Mouse (Mus musculus) brain, embryonic 18.5 days (tissue): ENCODE measurements at regions not wholly inside any gene's neighbourhood (a gene's known extent, or its start where the extent isn't known, plus 50 kb on each side); places are given as distances from the start of the nearest gene placed in this dataset.
A peak's percentile ranks its signal among the peaks of the same experiment; 100 is the strongest.
"Not testable (repeated sequence)": the region's sequence is repeated elsewhere in the genome, so short reads cannot be mapped to it uniquely, and the experiment has no call there.

Source experiments
- DNase-seq: peaks from one replicate; pipeline ENCODE4 v3.0.0-alpha.2; 2012; ENCODE audit warnings: low read depth, low spot score

GRCm38 (mm10) chr6:66382347-66383010 is 152.7 kb upstream of the Mad2l1 start:
- no peak for DNase-seq

- DNase-seq = no peak
Measured at GRCm38 (mm10) chr6:66395147-66395546, 140.0 kb upstream of the Mad2l1 start.

- DNase-seq = no peak
Measured at GRCm38 (mm10) chr6:66397411-66397810, 137.8 kb upstream of the Mad2l1 start.

GRCm38 (mm10) chr6:66398674-66399073 is 136.5 kb upstream of the Mad2l1 start:
- no peak for DNase-seq

- DNase-seq = peak; percentile 40
Measured at GRCm38 (mm10) chr6:66399091-66399755, 136.0 kb upstream of the Mad2l1 start.

- DNase-seq = no peak
Measured at GRCm38 (mm10) chr6:66401468-66401867, 133.7 kb upstream of the Mad2l1 start.

- no peak for DNase-seq
Measured at GRCm38 (mm10) chr6:66401868-66402440, 133.2 kb upstream of the Mad2l1 start.

- DNase-seq = no peak
Measured at GRCm38 (mm10) chr6:66414822-66415221, 120.4 kb upstream of the Mad2l1 start.

- DNase-seq = no peak
Measured at GRCm38 (mm10) chr6:66419452-66420041, 115.6 kb upstream of the Mad2l1 start.

- no peak for DNase-seq
Measured at GRCm38 (mm10) chr6:66428370-66428769, 106.8 kb upstream of the Mad2l1 start.

- DNase-seq = not testable (repeated sequence)
Measured at GRCm38 (mm10) chr6:66450408-66450807, 84.8 kb upstream of the Mad2l1 start.

- DNase-seq = no peak
Measured at GRCm38 (mm10) chr6:66458172-66458571, 77.0 kb upstream of the Mad2l1 start.

- DNase-seq = no peak
Measured at GRCm38 (mm10) chr6:66464540-66464939, 70.7 kb upstream of the Mad2l1 start.

GRCm38 (mm10) chr6:66465137-66465853 is 69.9 kb upstream of the Mad2l1 start:
- no peak for DNase-seq

- peak; percentile 39 for DNase-seq
Measured at GRCm38 (mm10) chr6:66466757-66467156, 68.4 kb upstream of the Mad2l1 start.

GRCm38 (mm10) chr6:66470627-66471249 is 64.5 kb upstream of the Mad2l1 start:
- no peak for DNase-seq

GRCm38 (mm10) chr6:66471786-66472185 is 63.4 kb upstream of the Mad2l1 start:
- DNase-seq = no peak

- no peak for DNase-seq
Measured at GRCm38 (mm10) chr6:66472697-66473096, 62.5 kb upstream of the Mad2l1 start.

- no peak for DNase-seq
Measured at GRCm38 (mm10) chr6:66477575-66477974, 57.6 kb upstream of the Mad2l1 start.

GRCm38 (mm10) chr6:66478326-66478964 is 56.7 kb upstream of the Mad2l1 start:
- DNase-seq = no peak

GRCm38 (mm10) chr6:66479576-66479975 is 55.6 kb upstream of the Mad2l1 start:
- DNase-seq = no peak
